Mouse (Mus musculus) liver, embryonic 13.5 days (tissue): ENCODE data around the gene Wdr18. TPM values are rescaled to one million over a fixed set of nuclear protein-coding genes. Genes with fewer than 3 reads are reported as not detected.

Experiments used
- ATAC-seq: fragments of 200-750 bp; cut with Nextera tagmentation; 2 replicates; pipeline ENCODE4 v1.8.0; 2017; ENCODE audit warnings: low read depth, mild to moderate bottlenecking, moderate number of reproducible peaks, moderate library complexity
- DNase-seq: peaks from one replicate; pipeline ENCODE4 v3.0.0; 2022
- H3K27ac ChIP-seq: fragments of 300-500 bp; sonication (generic); 2 replicates; pipeline ENCODE4 v1.5.1; 2015; ENCODE audit warnings: moderate library complexity, mild to moderate bottlenecking, inconsistent platforms
- H3K27me3 ChIP-seq: fragments of 300-500 bp; sonication (generic); 2 replicates; pipeline ENCODE4 v1.6.1; 2015; ENCODE audit warnings: mild to moderate bottlenecking, inconsistent platforms
- H3K36me3 ChIP-seq: fragments of 300-500 bp; sonication (generic); 2 replicates; pipeline ENCODE4 v1.6.1; 2015; ENCODE audit warnings: mild to moderate bottlenecking, inconsistent platforms
- H3K4me1 ChIP-seq: fragments of 300-500 bp; sonication (generic); replicated peaks from 2 replicates; pipeline ENCODE4 v1.6.1; 2015; ENCODE audit warnings: inconsistent platforms
- H3K4me2 ChIP-seq: fragments of 300-500 bp; sonication (generic); 2 replicates; pipeline ENCODE4 v1.6.1; 2015; ENCODE audit warnings: inconsistent platforms, mild to moderate bottlenecking, moderate library complexity
- H3K4me3 ChIP-seq: fragments of 300-500 bp; sonication (generic); replicated peaks from 2 replicates; pipeline ENCODE4 v1.5.1; 2015; ENCODE audit warnings: mild to moderate bottlenecking, inconsistent platforms
- H3K9ac ChIP-seq: fragments of 300-500 bp; sonication (generic); 2 replicates; pipeline ENCODE4 v1.6.1; 2015; ENCODE audit warnings: mild to moderate bottlenecking, inconsistent platforms
- H3K9me3 ChIP-seq: fragments of 300-500 bp; sonication (generic); replicated peaks from 2 replicates; pipeline ENCODE4 v1.6.1; 2016; ENCODE audit warnings: inconsistent platforms
- WGBS: fragments of 180-500 bp; shearing (Covaris S2); methylation state at CpG from one replicate; pipeline ENCODE4 v1.1.7; 2015; ENCODE audit not compliant: insufficient replicate concordance; 5-methylcytosine and 5-hydroxymethylcytosine counted together
- polyA plus RNA-seq: library from polyadenylated mRNA; unstranded; fragments of >200 nt; fragmentation: Nextera tagmentation; extraction: Ambion mirVana; gene quantifications from 2 replicates; pipeline ENCODE4 v1.2.1, GENCODE M21; 2015

Wdr18 gene
- polyA plus RNA-seq, 1 experiment from 2014 or later = 78.2 TPM

DNA sequence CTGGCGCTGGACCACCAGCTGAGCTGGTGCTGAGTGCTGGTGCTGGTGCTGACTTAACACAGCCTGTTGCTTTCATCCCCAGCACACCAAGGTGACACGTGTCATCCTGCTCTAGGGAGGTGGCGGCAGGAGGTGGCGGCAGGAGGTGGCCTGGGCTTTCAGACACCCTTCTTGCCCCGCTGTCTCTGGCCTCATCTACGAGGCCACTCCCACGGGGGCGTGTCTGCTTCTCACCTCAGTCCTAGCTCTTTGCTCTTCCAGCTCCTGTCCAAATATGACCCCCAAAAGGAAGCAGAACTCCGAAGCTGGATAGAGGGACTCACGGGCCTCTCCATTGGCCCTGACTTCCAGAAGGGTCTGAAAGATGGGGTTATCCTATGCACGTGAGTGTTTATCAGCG is 31.1 kb downstream of the Wdr18 start:
- no peak for DNase-seq
- peaks cover 8% of the 10 kb centered on the region; the same call in 1 of the 2 replicates for H3K9me3 ChIP-seq
- no peak overlapping the region for H3K9ac ChIP-seq
- WGBS = 67% methylated on average over 12 of the region's 12 CpGs
- peak overlapping the region; percentile 8; the same call in 1 of the 2 replicates for H3K4me2 ChIP-seq
- no peak overlapping the region for H3K27ac ChIP-seq
- H3K4me3 ChIP-seq = no peak overlapping the region
- peaks cover 35% of the 10 kb centered on the region for H3K36me3 ChIP-seq
- no peak for ATAC-seq
- peaks cover 75% of the 10 kb centered on the region for H3K4me1 ChIP-seq
- peaks cover 34% of the 10 kb centered on the region for H3K27me3 ChIP-seq

DNA sequence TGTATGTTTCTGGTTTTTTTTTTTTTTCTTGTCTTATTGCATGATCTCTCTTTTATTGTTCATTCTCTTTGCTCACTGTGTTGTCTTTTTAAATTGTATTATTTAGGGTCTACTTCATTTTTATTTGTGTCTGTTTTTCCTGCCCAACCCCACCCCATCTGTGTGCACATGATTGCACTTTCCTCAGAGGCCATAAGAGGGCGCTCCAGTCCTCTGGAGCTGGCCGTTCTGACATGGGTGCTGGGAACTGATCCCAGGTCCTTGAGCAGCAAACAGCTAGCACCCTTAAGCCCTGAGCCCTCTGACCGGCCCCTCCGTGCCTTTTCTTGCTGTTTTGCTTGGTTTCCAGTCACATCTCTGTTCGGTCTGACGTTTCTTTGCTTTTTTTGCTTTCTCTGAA is 31.6 kb downstream of the Wdr18 start:
- peaks cover 34% of the 10 kb centered on the region for H3K27me3 ChIP-seq
- DNase-seq = no peak
- no peak for ATAC-seq
- no peak overlapping the region for H3K27ac ChIP-seq
- no peak overlapping the region for H3K4me3 ChIP-seq
- peaks cover 35% of the 10 kb centered on the region for H3K36me3 ChIP-seq
- no peak overlapping the region for H3K9ac ChIP-seq
- H3K9me3 ChIP-seq = peaks cover 8% of the 10 kb centered on the region; the same call in 1 of the 2 replicates
- peaks cover 71% of the 10 kb centered on the region for H3K4me1 ChIP-seq
- no peak overlapping the region for H3K4me2 ChIP-seq
- 82% methylated on average over 6 of the region's 6 CpGs for WGBS

DNA sequence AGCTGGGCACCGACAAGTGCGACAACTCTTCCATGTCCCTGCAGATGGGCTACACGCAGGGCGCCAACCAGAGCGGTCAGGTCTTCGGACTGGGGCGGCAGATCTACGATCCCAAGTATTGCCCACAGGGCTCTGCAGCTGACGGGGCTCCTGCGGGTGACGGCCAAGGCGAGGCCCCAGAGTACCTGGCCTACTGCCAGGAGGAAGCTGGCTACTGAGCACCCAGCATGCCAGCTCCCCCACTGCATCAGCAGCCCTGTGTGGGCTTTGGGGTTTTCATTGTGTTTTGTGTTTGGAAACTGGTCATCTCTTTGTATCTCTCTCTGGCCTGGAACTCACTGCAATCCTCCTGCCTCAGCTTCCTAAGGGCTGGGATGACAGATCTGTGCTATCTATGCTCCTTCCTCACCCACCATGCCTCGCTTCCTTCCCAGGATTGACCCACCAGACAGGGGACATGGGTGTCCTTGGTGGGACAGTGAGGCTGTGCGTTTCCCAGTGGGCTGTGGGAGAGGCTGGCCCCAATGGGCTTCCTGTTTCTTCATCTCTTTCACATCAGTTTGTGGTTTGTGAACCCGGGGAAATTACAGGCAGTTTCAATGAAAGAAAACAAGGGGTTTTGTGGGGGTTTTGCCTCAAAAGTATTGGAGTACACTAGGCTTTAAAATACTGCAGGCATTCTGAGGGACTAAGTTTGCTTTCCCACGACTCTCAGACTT is 34.6 kb downstream of the Wdr18 start:
- H3K36me3 ChIP-seq = peaks cover 49% of the 10 kb centered on the region
- DNase-seq = no peak
- no peak overlapping the region for H3K4me2 ChIP-seq

DNA sequence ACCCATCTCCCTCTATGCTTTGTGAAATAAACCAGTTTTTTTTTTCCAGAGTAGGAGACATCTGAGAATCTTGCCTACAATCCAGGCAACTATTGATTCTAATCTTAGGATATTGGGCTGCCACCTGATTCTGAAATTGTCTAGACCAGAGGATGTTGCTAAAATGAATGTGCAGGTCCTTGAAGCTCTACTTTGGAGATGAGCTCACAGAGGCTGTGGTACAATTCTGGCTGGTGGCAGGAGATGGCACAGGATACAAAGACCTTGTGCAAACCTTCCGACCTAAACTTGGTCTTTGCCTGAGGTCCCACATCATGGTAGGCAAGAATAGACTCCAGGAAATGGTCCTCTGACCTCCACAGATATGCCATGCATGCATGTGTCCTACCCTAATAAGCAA is 35.7 kb downstream of the Wdr18 start:
- Histone ChIP-seq H3K9me3 (peaks cover 8% of the 10 kb centered on the region; the same call in 1 of the 2 replicates), H3K9ac (no peak overlapping the region), H3K4me2 (peak overlapping the region; percentile 15; the same call in 1 of the 2 replicates), H3K27me3 (0 out of 2 replicates have a peak, but pooled peaks cover 3% of the 10 kb centered on the region), H3K4me1 (peaks cover 67% of the 10 kb centered on the region), H3K27ac (peak overlapping the region; percentile 60), H3K4me3 (0 out of 2 replicates have a peak overlapping the region, but pooled peaks have one; percentile 72), H3K36me3 (peaks cover 60% of the 10 kb centered on the region)
- ATAC-seq = no peak
- WGBS = 34% methylated on average over 1 of the region's 1 CpGs
- no peak for DNase-seq

More for the DNA sequence above, 34.6 kb downstream of the Wdr18 start:
- WGBS = 64% methylated on average over 16 of the region's 16 CpGs
- H3K4me3 ChIP-seq = no peak overlapping the region
- H3K4me1 ChIP-seq = peaks cover 63% of the 10 kb centered on the region
- H3K27ac ChIP-seq = peak overlapping the region; percentile 60
- H3K9me3 ChIP-seq = peaks cover 8% of the 10 kb centered on the region; the same call in 1 of the 2 replicates
- ATAC-seq = no peak
- H3K27me3 ChIP-seq = peaks cover 10% of the 10 kb centered on the region
- H3K9ac ChIP-seq = 0 out of 2 replicates have a peak overlapping the region, but pooled peaks have one; percentile 20

DNA sequence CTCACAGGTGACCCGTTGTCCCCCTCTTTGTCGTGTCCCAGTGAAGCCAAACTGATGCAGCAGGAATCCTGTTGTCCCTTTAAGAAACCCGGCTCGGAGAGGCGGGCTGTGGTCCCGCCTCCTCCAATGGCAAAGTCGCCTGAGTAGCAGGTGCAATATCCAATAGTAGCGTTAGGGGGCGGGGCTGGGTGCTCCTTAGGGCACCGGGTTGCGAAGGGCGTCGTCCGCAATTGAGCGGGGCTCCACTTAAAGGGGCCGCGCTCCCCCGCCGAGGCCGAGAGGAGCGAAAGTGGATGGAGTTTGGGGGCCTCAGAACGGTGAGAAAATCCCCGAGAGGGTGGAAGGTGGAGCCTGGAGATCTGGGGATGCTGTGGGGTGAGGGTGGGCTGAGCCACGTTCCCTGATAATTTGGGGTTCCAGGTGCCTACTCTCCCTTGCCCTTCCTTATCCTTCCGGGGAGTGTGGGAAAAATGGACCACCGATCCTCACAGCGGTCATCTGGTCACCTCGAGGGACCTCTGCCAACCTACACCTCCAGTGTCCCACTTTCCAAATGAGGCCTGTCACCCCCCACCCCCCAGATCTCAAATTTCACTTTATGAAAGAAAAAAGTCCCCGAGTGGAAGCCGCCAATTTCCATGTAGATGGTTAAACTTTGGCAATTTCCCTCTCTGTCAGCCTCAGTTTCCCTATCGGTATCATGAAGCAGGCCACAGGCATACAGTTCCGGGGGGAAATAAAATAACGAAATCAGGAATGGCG is 36.5 kb downstream of the Wdr18 start, which contains the start of gene Abca7:
Gene Abca7, plus strand, starts transcription at position 223 of the 762 bp plus-strand sequence.
- DNase-seq (peak; percentile 95), ATAC-seq (peak; percentile 84)
- H3K9ac ChIP-seq = peak within 1 kb of the TSS; percentile 84
- peaks cover 69% of the 10 kb centered on the region for H3K4me1 ChIP-seq
- peak within 1 kb of the TSS; percentile 85 for H3K4me2 ChIP-seq
- H3K36me3 ChIP-seq = peaks cover 61% of the 10 kb centered on the region
- no peaks in the 10 kb centered on the region for H3K27me3 ChIP-seq
- WGBS = under 1% methylated on average over 34 of the region's 34 CpGs
- H3K4me3 ChIP-seq = peak within 1 kb of the TSS; percentile 72
- peak within 1 kb of the TSS; percentile 95 for H3K27ac ChIP-seq
- peaks cover 8% of the 10 kb centered on the region; the same call in 1 of the 2 replicates for H3K9me3 ChIP-seq

DNA sequence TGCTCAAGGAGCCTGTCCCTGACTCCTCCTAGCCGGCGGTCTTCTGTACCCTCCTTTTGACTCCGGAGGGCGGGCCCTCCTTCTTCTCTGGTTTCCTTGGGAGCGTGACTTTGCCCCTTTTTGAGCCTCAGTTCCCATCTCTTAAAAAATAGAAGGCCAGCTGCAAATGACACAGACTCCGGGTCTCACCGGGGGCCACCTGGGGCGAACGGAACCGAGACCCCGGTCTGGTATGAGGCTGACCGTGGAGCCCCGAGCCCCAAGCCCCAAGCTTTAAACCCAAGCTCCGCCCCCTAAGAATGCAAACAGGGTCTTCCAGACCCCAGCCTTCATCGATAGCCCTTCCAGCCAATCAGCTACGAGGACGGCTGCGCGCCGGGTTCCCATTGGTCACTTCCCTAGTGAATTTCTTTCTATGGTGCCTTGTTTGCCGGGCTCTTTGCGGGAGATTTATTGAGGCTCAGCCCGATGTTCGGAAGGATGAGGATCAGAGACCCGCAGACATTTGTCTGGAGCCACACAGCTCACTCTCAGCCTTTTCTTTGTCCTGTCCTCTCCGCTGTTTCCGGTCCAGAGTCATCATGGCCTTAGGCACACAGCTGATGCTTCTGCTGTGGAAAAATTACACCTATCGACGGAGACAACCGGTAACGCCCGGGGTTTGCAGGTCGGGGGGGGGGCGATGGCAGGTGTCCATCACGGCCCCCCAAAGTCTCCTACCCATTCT is 37.2 kb downstream of the Wdr18 start:
- Histone ChIP-seq H3K4me2 (peak overlapping the region; percentile 85), H3K9me3 (peaks cover under 1% of the 10 kb centered on the region; the same call in 1 of the 2 replicates), H3K4me1 (peaks cover 76% of the 10 kb centered on the region), H3K9ac (peak overlapping the region; percentile 84), H3K27me3 (peaks cover 5% of the 10 kb centered on the region; the same call in 1 of the 2 replicates), H3K36me3 (peaks cover 61% of the 10 kb centered on the region), H3K27ac (peak overlapping the region; percentile 95), H3K4me3 (peak overlapping the region; percentile 72)
- ATAC-seq (peak; percentile 77), DNase-seq (peak; percentile 83)
- under 1% methylated on average over 35 of the region's 35 CpGs for WGBS

DNA sequence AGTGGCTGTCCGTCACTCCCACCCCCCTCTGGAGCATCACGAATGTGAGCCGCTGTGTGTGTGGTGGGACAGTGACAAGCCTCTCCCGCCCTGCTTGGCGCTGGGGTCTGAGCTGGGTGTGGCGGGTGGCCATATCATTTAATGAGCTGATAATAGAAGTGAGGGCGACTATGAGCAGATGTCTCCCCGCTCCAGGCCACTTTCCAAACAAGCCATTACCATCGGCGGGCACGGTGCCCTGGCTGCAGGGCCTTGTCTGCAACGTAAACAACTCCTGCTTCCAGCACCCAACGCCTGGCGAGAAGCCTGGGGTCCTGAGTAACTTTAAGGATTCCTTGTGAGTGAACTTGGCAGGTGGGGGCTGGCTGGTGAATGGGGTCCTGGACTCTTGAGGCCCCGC is 37.9 kb downstream of the Wdr18 start:
- Histone ChIP-seq H3K9ac (peak overlapping the region; percentile 84), H3K4me1 (peaks cover 83% of the 10 kb centered on the region), H3K4me2 (peak overlapping the region; percentile 85), H3K9me3 (no peaks in the 10 kb centered on the region), H3K27ac (peak overlapping the region; percentile 95), H3K36me3 (peaks cover 61% of the 10 kb centered on the region), H3K4me3 (peak overlapping the region; percentile 72), H3K27me3 (peaks cover 6% of the 10 kb centered on the region; the same call in 1 of the 2 replicates)
- ATAC-seq = peak; percentile 30
- DNase-seq = no peak
- 17% methylated on average over 15 of the region's 15 CpGs for WGBS

DNA sequence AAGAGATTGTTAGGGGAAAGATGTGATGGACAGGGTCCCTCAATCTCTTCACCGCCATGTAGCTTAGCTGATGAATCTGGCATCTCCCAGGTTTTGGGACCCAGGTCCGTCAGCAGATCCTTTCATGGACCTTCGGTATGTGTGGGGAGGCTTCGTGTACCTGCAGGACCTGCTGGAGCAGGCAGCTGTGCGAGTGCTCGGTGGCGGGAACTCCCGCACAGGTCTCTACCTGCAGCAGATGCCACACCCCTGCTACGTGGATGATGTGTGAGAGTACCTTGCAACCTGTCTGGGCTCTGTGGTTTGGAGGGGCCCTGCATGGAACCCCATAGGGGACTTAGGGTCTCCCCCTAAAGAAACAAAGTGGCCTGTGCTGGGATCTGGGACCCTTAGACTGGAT is 42.0 kb downstream of the Wdr18 start:
- 85% methylated on average over 9 of the region's 9 CpGs for WGBS
- DNase-seq = no peak
- Histone ChIP-seq H3K4me2 (no peak overlapping the region), H3K9ac (no peak overlapping the region), H3K27me3 (peaks cover 9% of the 10 kb centered on the region; the same call in 1 of the 2 replicates), H3K27ac (no peak overlapping the region), H3K4me1 (peaks cover 74% of the 10 kb centered on the region), H3K9me3 (no peaks in the 10 kb centered on the region), H3K36me3 (peaks cover 73% of the 10 kb centered on the region), H3K4me3 (no peak overlapping the region)
- ATAC-seq = no peak

DNA sequence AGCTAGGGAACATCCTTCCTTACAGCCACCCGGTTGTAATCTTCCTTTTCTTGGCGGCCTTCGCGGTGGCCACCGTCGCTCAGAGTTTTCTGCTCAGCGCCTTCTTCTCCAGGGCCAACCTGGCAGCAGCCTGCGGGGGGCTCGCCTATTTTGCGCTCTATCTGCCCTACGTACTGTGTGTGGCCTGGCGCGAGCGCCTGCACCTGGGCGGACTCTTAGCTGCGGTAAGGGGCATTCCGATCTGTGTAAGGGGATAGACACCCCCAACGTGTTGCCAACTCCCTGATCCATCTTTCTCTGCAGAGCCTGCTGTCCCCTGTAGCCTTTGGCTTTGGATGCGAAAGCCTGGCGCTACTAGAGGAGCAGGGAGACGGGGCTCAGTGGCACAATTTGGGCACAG is 42.9 kb downstream of the Wdr18 start:
- ATAC-seq (no peak), DNase-seq (no peak)
- H3K27me3 ChIP-seq = peaks cover 9% of the 10 kb centered on the region; the same call in 1 of the 2 replicates
- peaks cover 82% of the 10 kb centered on the region for H3K36me3 ChIP-seq
- H3K9ac ChIP-seq = peak overlapping the region; percentile 28; the same call in 1 of the 2 replicates
- H3K27ac ChIP-seq = peak overlapping the region; percentile 62
- peak overlapping the region; percentile 33 for H3K4me2 ChIP-seq
- H3K4me1 ChIP-seq = peaks cover 69% of the 10 kb centered on the region
- WGBS = 63% methylated on average over 21 of the region's 21 CpGs
- H3K9me3 ChIP-seq = no peaks in the 10 kb centered on the region
- no peak overlapping the region for H3K4me3 ChIP-seq

DNA sequence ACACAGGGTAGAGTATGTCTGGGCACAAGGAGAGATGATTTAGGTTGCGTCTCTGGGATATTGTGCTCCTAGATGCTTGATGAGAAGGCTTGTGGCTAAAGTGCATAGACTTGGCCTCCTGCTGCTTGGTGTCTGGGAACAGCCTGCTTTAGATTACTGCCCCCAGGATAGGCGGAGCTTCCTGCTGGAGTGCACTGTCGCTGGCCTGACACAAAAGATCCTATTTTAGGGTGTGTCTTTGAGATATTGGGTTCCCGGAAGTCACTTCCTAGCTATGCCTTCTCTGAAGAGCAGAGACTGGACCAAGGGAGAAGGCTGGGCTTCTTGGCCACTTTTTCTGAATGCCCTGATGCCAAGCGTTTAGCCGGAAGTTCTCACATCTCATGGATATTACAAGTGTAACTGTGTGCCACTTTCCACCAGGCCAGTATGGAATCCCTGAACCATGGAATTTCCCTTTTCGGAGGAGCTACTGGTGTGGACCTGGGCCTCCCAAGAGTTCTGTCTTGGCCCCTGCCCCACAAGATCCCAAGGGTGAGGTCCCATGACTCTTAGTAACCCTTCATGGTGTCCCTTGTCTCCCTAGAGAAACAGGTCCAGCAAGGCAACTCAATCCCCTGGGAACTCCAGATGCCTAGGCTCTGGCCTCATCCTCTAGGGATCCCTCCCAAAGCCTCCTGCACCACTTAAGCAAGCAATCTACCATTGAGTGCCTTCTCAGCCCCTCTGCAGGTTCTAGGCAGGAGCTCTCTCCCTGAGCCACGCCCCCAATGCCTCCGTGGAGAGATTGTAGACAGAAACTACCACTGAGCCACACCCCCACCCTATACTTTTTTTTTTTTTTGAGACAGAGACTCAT is 43.7 kb downstream of the Wdr18 start:
- Histone ChIP-seq H3K4me1 (peaks cover 61% of the 10 kb centered on the region), H3K4me3 (no peak overlapping the region; the same call in 1 of the 2 replicates), H3K9me3 (no peaks in the 10 kb centered on the region), H3K4me2 (peak overlapping the region; percentile 33), H3K27ac (peak overlapping the region; percentile 62), H3K27me3 (peaks cover 9% of the 10 kb centered on the region; the same call in 1 of the 2 replicates), H3K9ac (peak overlapping the region; percentile 28; the same call in 1 of the 2 replicates), H3K36me3 (peaks cover 85% of the 10 kb centered on the region)
- WGBS = 35% methylated on average over 9 of the region's 9 CpGs
- peak; percentile 59 for ATAC-seq
- DNase-seq = peak; percentile 58
